Mouse (Mus musculus): ENCODE measurements at regions not wholly inside any gene's neighbourhood (a gene's known extent, or its start where the extent isn't known, plus 50 kb on each side); places are given as distances from the start of the nearest gene placed in this dataset.

DNA sequence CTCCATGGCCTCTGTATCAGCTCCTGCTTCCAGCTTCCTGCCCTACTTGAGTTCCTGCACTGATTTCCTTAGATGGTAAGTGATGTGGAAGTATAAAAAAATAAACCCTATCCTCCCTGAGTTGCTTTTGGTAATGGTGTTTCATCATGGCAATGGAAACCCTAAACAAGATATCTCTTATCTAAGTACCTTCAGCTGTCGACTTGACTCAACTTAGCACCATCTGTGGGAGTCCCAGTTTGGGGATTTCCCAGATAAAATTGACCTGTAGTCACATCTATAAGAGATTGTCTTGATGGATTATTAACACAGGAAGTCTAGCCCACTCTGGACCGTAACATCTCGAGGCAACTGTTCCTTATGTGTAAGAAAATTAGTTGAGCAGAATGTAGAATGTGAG, 570.2 kb upstream of the Gm10306 start:
- DNase-seq (ENCODE audit: low spot score): no peak

DNA sequence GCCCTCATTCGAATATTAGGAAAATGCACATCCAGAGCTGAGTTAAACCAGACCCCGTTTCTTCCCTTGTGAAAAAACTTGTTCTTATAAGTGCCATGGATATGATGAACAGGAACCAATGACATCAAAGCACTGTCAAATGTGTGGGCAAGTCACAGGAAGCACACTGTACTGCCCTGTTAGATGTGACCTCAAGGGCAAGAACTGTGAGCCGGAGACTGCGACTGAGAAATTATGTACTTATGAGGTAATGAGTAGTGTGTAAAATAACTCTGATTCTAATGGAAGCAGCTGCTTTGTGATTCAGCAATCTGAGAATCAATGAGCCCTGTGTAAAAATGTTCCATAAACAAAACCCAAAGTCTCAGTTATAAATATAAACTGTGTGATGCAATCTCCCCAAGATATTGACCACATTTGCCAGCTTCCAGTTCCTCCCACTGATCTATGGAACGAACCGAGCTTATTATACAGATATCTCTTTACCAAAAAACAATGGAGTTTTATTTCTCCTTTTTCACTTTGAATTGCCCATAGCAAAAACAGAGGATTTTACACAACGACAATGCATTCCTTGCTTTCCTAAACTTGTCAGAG, 566.0 kb upstream of the Gm10306 start:
- no peak for DNase-seq (ENCODE audit: low spot score)

DNA sequence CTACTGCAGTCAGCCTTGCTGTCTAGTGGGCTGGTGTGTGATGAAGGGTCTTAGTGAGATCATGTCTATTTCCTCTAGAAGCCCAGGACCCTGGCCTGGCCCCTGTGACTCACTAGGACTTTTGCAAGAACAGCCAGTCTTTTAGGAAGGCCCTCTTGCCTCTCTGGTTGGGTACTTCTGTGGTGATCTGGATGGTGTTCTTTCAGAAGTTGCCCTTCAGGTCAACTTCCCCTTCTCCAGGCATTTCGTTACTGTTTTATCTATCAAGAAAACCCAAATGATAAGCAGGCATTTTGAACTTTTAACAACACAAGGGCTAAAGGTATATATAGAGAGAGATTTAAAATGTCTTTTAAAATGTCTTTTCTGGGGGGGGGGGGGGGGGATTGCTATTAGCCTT, 550.5 kb upstream of the Gm10306 start:
- DNase-seq (ENCODE audit: low spot score): no peak

DNA sequence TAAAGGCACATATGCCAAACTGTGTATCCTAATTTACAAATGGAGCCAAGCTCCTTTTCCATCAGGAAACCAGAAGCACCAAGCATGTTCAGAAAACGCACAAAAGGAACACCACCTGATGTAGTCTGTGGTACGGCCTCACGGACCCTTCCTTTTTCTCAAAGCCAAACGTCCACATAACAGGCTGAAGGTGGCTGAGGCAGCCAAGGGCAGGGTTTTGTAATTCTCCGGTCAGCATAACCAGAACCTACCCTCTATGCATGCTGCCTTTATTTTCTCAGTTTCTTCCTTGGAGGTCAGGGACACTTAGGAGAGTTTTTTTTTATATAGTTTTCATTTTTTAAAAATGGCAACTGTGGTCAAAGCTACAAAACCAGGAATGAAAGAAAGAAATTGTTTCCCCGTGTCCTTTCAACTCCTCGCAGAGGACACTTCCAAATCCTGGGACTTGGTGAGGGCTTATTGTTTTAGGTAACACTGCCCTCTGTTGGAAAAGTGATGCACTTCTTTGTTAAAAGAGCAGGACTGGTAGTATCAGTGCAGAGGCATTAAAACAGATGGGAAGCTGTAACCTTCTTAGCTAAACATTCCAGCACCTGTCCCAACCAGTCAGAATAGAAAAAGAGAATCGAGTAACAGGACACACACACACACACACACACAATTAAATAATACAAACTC, 549.1 kb upstream of the Gm10306 start:
- DNase-seq (ENCODE audit: low spot score): no peak

DNA sequence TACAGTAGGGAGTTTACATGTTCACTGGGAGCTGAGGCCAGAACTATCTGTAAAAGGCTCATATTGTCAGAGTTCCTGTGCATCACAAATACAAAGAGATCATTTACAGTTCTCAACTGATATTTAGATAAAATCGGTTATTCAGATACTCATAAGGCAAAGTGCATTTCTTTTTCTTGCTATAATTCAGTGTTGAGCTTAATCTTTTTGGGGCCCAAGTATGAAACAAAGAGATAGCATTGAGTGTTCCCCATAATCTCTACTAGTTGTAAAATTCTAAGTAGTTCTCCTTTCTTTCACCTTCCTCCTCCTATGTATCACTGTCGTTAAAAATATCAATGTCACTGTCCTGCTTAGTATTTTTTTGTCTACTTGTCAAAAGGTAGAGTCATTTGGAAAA, 540.6 kb upstream of the Gm10306 start:
- no peak for DNase-seq (ENCODE audit: low spot score)

DNA sequence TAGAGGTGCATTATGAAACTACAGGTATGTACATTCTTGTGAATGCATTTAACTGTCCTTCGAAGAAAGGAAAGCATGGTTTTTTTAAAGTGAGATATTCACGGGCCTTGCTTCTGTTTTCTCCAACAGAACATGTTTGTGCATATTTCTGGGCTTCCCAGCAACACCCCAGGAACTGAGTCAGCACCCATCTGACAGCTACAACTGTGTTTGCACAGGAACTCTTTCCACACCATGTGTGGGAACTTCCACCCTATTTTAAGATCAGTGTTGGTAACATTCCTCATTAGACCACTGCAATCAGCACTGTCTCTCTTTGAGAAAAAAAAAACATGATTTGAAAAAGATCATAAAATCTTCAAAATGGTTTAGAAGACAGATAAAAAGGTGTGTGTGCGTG, 538.6 kb upstream of the Gm10306 start:
- DNase-seq (ENCODE audit: low spot score): no peak

DNA sequence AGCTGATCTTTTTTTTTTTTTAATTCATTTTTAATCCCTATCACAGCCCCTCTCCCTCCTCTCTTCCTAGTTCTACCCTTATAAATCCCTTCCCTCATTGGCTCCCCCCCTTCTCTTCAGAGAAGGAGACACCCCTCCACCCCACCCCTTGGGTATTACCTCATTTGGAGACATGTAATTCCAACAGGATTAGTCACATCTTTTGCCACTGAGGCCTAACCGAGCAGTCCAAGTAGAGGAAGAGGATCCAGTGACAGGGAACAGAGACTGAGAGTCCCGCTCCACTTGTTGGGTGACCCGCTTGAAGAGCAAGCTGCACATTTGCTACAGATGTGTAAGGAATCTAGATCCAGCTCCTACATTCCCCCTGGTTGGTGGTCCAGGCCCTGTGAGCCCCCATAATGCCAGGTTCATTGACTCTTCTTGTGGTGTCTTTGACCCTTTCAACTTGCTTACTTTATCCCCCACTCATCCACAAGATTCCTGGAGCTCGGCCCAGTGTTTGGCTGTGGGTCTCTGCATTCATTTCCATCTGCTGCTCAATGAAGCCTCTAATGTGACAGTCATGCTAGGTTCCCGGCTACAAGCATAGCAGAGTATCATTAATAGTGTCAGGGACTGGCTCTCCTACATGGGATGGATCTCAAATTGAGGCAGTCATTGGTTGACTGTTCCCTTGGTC, 506.6 kb upstream of the Gm10306 start:
- no peak for DNase-seq (ENCODE audit: low spot score)

DNA sequence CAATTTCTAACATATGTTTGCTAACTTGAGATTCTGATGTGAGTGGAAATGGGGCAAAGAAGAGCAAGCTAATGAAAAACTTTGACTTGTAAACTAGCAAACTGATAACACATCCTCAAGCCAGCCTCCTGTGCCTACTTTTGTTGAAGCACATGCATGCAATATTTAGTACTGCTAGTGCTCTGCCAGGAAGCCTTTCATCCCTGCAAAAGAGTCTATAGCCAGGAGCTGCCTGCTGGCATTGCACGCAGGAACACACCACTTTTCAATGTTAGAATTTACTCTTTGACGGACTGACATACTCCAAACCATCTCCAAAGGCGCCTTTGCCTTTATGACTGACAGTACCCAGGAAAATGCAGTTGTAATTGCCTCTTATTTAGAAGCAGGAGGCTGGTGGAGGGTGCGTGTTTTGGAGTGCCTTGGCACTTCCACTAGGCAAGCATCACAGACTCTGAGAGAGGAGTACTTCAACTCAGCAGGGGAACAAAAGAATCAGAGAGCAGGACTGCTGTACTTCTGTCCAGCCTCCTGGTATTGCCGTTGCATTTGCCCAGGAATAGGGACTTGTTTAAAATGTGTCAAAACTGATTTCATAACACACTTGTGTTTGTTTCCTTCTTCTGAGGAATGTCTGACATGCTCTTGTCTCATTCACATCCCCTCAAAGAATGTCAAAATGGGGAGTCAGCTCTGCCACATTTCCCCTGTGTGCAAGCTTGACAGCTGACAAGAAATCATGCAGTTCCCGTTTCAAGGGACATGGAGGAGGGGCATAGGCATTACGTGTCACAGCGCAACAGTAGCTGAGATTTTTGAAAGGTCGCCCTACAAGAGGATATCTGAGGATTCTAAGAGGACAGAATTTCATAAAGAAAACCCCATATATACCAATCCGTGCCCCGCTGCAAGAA, 503.8 kb upstream of the Gm10306 start:
- no peak for DNase-seq (ENCODE audit: low spot score)

DNA sequence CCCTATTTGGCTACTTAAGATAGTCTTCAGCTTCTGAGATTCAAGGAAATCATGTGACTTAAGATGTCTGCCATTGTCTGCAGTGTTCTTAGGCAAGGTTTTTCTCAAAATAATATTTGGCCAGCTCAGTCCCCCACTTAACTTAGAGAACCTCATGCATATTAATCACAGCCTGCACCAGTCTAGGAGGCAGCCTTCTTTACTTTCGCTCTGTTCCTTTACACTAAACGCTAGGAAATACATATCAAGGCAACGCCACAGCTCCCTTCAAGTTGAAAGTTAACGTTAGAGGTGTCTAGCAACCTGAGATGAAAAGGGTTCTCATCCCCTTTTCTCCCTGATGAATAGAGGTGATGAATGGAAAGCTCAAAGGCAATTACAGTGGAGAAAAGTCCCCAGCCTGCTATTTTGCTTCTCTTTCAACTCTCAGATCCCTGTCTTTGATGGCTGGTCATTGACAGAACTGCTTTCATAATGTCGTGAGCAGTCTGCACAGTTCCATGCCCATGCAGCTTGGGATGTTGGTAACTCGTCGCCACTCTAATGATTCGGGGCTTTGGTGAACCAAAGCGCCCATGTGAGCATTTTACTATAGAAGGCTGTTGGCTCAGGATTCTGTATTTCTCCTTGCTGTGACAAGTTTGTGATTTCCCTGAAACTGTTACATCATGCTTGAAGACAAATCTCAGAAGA, 483.0 kb upstream of the Gm10306 start:
- no peak for DNase-seq (ENCODE audit: low spot score)

DNA sequence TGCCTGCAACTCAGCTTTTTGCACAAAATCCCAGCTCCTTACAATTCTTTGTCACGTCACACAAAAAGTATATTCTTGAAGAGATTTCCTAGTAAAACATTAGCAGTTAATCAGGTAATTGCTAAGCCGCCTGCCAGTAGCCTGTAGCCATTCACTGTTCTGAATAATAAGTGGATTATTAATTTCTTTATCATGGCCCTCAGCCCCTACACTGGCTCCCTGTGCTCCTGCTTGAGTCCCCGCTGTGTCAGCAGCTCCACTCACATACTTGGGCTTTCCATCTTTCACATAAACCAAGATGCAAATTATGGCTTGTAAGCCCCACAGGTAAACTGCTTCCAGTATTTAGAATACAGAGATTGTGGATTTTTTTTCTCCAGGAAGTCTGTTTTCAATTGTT, 473.5 kb upstream of the Gm10306 start:
- no peak for DNase-seq (ENCODE audit: low spot score)

DNA sequence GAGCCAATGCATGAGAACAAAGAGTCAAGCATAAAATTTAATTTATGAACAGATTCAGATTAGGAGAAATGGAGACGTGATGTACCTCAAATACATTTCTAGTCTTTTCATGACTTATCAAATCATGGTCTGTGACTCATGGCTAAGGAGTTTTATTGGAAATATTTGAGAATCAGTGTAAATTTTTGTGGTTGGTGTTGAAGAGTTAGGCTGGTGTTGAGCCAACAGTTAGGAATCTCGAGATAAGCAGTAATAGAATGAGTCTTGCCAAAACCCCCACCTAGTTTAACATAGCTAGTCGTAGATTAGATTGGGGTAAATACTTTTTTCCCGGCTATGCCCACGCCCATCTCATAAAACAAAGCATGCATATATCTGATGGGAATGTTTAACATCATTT, 462.0 kb upstream of the Gm10306 start:
- no peak for DNase-seq (ENCODE audit: low spot score)

DNA sequence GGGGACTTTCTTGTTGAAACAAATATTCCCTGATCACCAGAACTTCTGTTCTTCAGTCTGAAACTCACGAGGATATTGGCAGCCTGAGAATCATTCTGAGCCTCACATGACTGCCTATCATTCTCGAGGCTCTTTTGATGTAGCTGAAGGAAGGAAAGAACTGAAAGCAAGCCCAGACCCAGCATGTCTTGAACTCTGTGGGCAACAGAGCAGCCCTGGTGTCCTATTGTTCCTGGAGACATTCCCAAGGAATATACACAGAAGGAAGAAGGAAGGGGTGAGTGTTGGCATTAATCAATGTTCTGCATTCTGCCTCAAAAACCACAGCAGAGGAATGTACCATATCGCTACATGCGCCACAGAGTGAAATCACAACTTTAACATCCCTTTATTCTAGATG, 449.4 kb upstream of the Gm10306 start:
- DNase-seq (ENCODE audit: low spot score): no peak

DNA sequence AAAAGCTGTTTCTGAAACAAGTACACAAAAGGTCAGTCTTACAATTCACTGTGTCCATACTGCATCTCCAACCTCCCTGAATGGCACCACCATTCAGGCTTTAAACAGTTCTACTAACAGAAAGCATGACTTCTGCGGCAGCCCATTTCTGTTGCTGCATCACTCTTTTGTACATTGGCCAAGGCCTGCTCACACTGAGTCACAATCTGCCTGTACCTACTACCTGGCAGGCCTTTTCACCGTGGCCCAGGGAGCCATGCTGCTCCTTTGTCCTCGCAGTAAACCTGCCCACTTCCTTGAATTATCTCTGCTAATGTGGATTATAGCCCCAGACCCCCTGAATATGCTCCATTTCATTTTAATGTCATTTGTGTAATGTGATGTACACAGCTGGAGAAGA, 439.5 kb upstream of the Gm10306 start:
- no peak for DNase-seq (ENCODE audit: low spot score)

DNA sequence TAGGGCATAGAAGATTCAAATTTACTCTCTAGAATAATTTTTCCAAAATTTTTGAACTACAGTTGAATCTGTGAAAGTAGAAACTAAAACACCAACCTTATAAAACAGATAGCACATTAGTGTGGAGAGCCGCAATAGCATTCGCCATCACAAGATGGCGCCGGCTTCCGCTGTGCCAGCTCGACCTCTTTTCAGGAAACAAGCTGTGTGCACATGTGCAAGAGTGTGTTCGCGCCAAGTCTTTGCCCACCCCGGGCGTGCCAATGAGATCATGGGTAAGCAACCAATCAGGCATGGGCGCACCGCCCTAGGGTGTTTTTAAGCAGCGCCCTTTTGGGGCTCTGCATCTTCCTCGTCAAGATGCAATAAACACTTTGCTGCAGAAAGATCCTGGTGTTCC, 432.2 kb upstream of the Gm10306 start:
- DNase-seq (ENCODE audit: low spot score): no peak

DNA sequence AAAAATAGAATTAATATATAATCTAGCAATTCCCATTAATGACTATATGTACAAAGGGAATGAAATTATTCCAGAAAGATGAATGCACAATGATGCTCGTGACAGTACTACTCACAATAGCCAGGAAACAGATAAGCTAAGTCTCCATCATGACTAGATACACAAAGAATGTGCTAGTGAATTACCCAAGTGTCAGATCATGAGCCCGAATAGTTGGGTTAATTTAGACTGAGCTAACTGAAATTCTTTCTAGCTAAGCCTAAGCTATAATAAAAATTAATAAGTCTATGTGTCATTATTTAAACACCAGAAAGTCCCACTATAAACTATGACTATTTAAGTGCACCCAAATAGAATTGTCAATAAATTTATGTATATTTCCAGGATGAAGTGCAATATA, 418.4 kb upstream of the Gm10306 start:
- no peak for DNase-seq (ENCODE audit: low spot score)

DNA sequence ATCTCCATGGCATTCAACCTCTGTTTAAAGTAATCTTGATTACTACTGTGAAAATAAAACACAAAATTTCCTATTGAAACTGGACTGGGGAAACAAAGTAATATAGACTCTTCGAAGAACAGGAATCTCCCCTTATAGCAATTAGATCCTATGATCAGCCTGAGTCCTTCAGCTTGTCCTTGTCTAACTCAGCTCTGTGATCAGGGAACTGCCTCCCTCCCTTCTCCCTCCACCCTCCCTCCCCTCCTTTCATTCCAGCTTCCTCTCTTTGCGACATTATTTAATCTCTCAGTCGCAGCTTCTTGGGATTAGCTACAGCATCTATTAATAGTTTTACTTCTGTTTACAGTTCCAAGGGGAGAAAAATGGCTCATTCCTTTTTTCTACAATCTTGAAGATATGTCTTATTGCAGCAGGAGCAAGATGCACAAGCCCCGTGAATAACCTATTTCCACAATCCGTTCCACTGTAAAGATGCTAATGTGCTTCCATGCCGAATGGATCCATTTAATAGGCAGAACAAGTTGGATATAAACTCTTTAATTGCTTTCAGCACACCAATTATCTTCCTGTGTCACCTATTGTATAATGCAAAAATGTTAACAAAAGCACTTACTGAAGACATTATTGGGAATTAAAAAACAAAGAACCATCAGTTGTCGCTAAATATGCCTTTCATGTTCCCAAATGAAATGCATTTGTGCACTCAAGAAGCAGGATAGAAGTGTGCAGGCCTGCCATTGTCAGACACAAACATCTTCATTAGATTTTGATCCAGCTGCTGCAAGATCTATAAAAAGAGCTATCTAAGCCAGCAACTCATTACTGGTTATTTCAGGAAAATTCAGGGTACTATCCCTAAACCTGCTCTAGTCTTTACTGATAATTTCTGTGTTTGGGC, 411.2 kb upstream of the Gm10306 start:
- DNase-seq (ENCODE audit: low spot score): no peak

DNA sequence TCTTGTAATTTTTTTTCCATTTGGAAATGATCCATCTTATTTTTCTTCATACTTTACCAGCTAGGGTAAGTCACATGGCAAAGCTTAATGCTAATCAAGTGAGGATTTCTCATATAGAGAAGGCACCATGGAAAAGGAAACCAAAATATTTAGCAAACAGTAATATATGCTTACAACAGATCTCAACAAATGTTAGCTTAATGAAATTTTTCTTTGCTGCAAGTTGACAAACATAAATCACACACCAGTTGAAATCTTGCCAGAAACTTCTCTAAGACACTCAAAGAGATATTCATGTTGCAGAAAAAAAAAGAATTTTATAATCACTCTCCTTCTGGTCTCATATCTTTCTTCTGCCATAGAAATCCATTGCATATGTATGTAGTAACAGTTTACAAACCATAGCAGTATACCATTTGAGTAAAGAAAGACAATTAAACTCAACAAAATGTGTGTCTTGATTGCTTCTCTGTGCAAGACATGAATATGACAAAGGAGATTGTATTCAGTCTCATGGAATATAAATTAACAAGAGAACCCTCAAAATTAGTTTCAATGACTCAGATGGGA, 408.3 kb upstream of the Gm10306 start:
- no peak for DNase-seq (ENCODE audit: low spot score)

DNA sequence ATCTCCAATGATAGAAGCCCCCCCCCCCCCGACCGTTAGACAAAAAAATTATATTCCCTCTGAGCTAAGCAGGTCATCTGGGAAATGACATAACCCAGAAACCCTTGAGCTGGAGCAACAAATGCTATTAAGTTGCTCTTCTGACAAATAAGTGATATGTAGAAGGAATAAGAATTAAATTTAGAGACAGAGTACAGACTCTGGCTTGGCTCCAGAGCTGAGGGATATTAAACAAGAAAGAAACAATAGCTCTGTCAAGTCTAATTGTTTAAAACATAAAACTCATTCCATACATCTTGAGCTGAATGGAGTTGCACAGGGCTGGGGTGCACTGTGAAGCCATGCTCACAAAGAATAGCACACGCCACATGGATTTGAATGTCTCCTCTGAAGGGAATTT, 407.3 kb upstream of the Gm10306 start:
- no peak for DNase-seq (ENCODE audit: low spot score)

DNA sequence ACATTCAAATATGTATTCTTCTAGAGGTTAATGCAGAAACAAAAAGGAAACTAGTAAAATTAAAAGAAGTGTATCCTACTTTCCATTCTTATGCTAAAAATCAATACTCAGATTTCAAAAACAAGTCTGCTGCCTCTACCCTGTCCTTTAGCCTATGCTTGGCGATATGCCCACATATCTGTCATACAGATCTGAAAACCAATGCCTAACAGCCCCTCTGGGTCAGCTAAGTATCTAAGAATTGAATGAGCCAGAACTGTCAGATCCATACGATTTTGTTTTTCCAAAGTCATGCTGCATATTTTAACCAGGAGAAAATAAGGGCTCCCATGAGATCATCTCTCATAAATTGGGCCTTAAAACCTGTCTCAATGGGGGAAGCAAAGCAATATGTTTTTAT, 395.7 kb upstream of the Gm10306 start:
- no peak for DNase-seq (ENCODE audit: low spot score)

DNA sequence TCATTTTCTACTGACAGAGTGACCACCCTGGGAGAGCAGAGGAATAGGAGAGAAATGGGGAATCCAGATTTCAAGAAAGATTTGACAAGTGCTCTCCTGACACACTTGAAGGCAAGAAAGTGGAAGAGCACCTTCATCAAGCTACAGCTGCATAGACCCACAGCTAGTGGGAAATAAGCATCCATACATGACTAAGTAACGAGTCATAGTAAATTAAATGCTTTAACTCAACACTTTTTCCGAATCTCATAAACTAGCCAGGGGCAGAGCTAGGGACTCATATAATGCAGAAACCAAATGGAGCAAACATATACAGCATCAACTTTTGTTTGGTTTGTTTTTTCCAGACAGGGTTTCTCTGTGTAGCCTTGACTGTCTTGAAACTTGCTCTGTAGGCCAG, 383.2 kb upstream of the Gm10306 start:
- DNase-seq (ENCODE audit: low spot score): no peak

DNA sequence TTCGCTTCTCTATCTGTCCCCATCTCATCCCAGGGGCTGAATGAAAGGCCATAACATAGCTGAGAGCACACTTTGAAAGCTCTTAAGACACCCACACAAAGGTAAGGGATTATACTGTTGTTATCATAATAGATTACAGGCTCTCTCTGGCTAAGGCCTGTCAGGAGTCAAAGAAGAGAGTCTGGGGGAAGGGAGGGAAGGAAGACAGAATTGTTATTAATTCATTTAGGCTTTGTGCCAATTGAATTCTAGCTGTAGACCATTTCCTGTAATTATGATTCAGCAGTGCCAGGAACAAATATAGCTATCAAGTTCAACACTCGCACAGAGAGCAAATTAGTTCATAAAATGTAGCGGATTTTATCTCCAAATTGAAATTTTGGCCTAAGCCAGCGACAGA, 369.3 kb upstream of the Gm10306 start:
- DNase-seq (ENCODE audit: low spot score): no peak
